Mouse (Mus musculus) cortical plate, adult 2 months (tissue): ENCODE measurements around the gene Dtx2. TPM values are rescaled to one million over a fixed set of nuclear protein-coding genes. Genes with fewer than 3 reads are reported as not detected.

Source experiments
- H3K27ac ChIP-seq: fragments of 200-500 bp; 2 replicates; pipeline ENCODE4 v1.5.1; 2012; ENCODE audit warnings: low read length, control low read depth, inconsistent platforms; ENCODE audit not compliant: insufficient read depth
- H3K4me1 ChIP-seq: fragments of 200-500 bp; 2 replicates; pipeline ENCODE4 v1.6.1; 2011; ENCODE audit warnings: low read length; ENCODE audit not compliant: control insufficient read depth, insufficient read depth
- H3K4me3 ChIP-seq: fragments of 200-500 bp; 2 replicates; pipeline ENCODE4 v1.5.1; 2011; ENCODE audit warnings: mild to moderate bottlenecking, low read length, control low read depth; ENCODE audit not compliant: insufficient read depth
- CTCF ChIP-seq: fragments of 200-500 bp; IDR thresholded peaks from 2 replicates; pipeline ENCODE4 v1.5.1; 2011; ENCODE audit warnings: mild to moderate bottlenecking, control low read depth, low read length; ENCODE audit not compliant: insufficient read depth; ENCODE audit errors: extremely low read depth
- POLR2A ChIP-seq: fragments of 200-500 bp; IDR thresholded peaks from 2 replicates; pipeline ENCODE4 v1.6.1; 2011; ENCODE audit warnings: mild to moderate bottlenecking, low read length, control low read depth; ENCODE audit not compliant: insufficient read depth; ENCODE audit errors: extremely low read depth
- polyA plus RNA-seq: library from polyadenylated mRNA; depleted of rRNA; stranded (reverse); fragments of >200 nt; gene quantifications from 2 replicates; pipeline ENCODE4 v1.2.3, GENCODE M21; 2012; rRNA removed

Gene Dtx2
- polyA plus RNA-seq, 1 experiment: 9.6 TPM

GRCm38 (mm10) chr5:136076284-136076683 lies 81.7 kb downstream of the Dtx2 start:
- Histone ChIP-seq H3K27ac (no peak overlapping the region), H3K4me3 (no peak overlapping the region), H3K4me1 (no peaks in the 10 kb centered on the region)
- TF ChIP-seq CTCF (no peak), POLR2A (no peak)

DNA sequence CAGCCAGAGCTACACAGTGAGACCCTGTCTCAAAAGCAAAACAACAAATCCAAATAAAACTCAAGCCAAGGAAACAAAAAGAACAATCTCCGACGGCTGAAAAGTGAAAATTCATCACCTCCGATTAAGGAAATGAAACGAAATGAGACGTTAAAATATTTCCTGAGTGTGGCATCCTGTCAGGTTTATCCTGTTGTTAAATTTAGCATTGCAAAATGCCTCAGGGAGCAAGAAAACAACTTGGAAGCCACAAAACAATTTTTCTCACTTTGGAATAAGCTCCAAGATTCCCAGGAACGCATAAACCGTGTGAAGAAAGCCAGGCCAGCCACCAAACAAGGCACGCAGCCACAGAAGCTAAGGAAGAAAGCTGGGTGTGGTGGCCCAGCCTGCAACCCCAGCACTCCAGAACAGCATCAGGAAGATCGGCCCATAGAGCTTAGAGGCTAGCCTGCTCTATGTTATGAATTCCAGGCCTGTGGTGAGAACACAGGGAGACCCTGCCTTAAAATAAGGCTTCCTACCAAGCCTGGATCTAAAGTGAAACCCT lies 82.5 kb downstream of the Dtx2 start:
- Histone ChIP-seq H3K27ac (no peak overlapping the region), H3K4me3 (no peak overlapping the region), H3K4me1 (no peaks in the 10 kb centered on the region)
- TF ChIP-seq CTCF (no peak), POLR2A (no peak)

GRCm38 (mm10) chr5:136078136-136078535 lies 83.5 kb downstream of the Dtx2 start:
- Histone ChIP-seq H3K4me3 (no peak overlapping the region), H3K4me1 (no peaks in the 10 kb centered on the region), H3K27ac (no peak overlapping the region)
- TF ChIP-seq CTCF: no peak
- TF ChIP-seq POLR2A: no peak

GRCm38 (mm10) chr5:136082345-136082744 lies 87.7 kb downstream of the Dtx2 start:
- Histone ChIP-seq H3K4me1 (peaks cover 2% of the 10 kb centered on the region; the same call in 1 of the 2 replicates), H3K27ac (no peak overlapping the region)
- no peak for TF ChIP-seq CTCF
- no peak for TF ChIP-seq POLR2A

More at GRCm38 (mm10) chr5:136082345-136082744, 87.7 kb downstream of the Dtx2 start:
- no peak overlapping the region for H3K4me3 ChIP-seq

Other genes starting within 250 kb of the Dtx2 start
- gene Styxl1, start 216.4 kb upstream of the Dtx2 start, polyA plus RNA-seq: 0.13 TPM in 2 replicates
- gene Mdh2, start 216.3 kb upstream of the Dtx2 start, polyA plus RNA-seq: 486 and 499 TPM in 2 replicates
- gene Srrm3, start 187.9 kb upstream of the Dtx2 start, polyA plus RNA-seq: 80.9 and 84.8 TPM in 2 replicates
- 27.6 and 27.8 TPM in 2 replicates for gene Hspb1, start 106.9 kb upstream of the Dtx2 start, polyA plus RNA-seq
- 516 and 534 TPM in 2 replicates for gene Ywhag, start 60.2 kb upstream of the Dtx2 start, polyA plus RNA-seq
- gene Ssc4d, start 20.3 kb upstream of the Dtx2 start, polyA plus RNA-seq: 2.7 and 3.7 TPM in 2 replicates
- gene Zp3, start 14.7 kb upstream of the Dtx2 start, polyA plus RNA-seq: 0.08 TPM in 1 of 2 replicates, not detected in the other
- gene Upk3b, start 43.7 kb downstream of the Dtx2 start, polyA plus RNA-seq: 0.04 TPM in 1 of 2 replicates, not detected in the other
- gene Upk3bl, start 59.7 kb downstream of the Dtx2 start, polyA plus RNA-seq: 0.45 and 0.61 TPM in 2 replicates
- gene Rasa4, start 89.1 kb downstream of the Dtx2 start, polyA plus RNA-seq: 6.5 and 7.4 TPM in 2 replicates
- 121 and 126 TPM in 2 replicates for gene Polr2j, start 121.8 kb downstream of the Dtx2 start, polyA plus RNA-seq
- 18.2 and 19.8 TPM in 2 replicates for gene Lrwd1, start 141.3 kb downstream of the Dtx2 start, polyA plus RNA-seq
- gene Alkbh4, start 141.3 kb downstream of the Dtx2 start, polyA plus RNA-seq: 10.4 and 11.3 TPM in 2 replicates
- 54.6 and 73.6 TPM in 2 replicates for gene Orai2, start 175.9 kb downstream of the Dtx2 start, polyA plus RNA-seq
- 35.0 and 36.0 TPM in 2 replicates for gene Prkrip1, start 204.2 kb downstream of the Dtx2 start, polyA plus RNA-seq